Mouse (Mus musculus) cerebellum, postnatal 36 days (tissue): Measurements from ENCODE around the gene Gpc3.
"Not testable (repeated sequence)": the region's sequence is repeated elsewhere in the genome, so short reads cannot be mapped to it uniquely, and the experiment has no call there.

ENCODE experiments used
- DNase-seq, 2 experiments: peaks; one replicate each; pipeline ENCODE4 v3.0.0; 2021 to 2022; ENCODE audit warnings: mixed read lengths in 2 of 2

The Gpc3 gene

GRCm38 (mm10) chrX:52261991-52262390 lies 351.8 kb downstream of the Gpc3 start:
- DNase-seq = no peak

GRCm38 (mm10) chrX:52261546-52261945 lies 352.2 kb downstream of the Gpc3 start:
- DNase-seq = no peak

- not testable (repeated sequence) for DNase-seq
Measured at GRCm38 (mm10) chrX:52259771-52260170, 354.0 kb downstream of the Gpc3 start.

GRCm38 (mm10) chrX:52254526-52254925 lies 359.2 kb downstream of the Gpc3 start:
- DNase-seq = no peak

- no peak for DNase-seq
Measured at GRCm38 (mm10) chrX:52245694-52246297, 368.0 kb downstream of the Gpc3 start.

- no peak for DNase-seq
Measured at GRCm38 (mm10) chrX:52237470-52237869, 376.3 kb downstream of the Gpc3 start.

GRCm38 (mm10) chrX:52231984-52232383 lies 381.8 kb downstream of the Gpc3 start:
- DNase-seq = no peak

GRCm38 (mm10) chrX:52230711-52231110 lies 383.0 kb downstream of the Gpc3 start:
- DNase-seq = no peak
